Mouse (Mus musculus) ES-Bruce4 (cell line): ENCODE data around the gene Prkaa2.

Source experiments
- CTCF ChIP-seq: IDR thresholded peaks from one replicate; pipeline ENCODE4 v1.8.1; 2011; ENCODE audit warnings: low read depth, low read length
- POLR2A ChIP-seq: IDR thresholded peaks from one replicate; pipeline ENCODE4 v1.8.1; 2011; ENCODE audit warnings: low read length; ENCODE audit not compliant: insufficient read depth

GRCm38 (mm10) chr4:105093951-105094350 lies 15.7 kb downstream of the Prkaa2 start:
- no peak for TF ChIP-seq POLR2A
- TF ChIP-seq CTCF = no peak
